Mouse (Mus musculus) forebrain, embryonic 15.5 days (tissue): ENCODE measurements at regions not wholly inside any gene's neighbourhood (a gene's known extent, or its start where the extent isn't known, plus 50 kb on each side); places are given as distances from the start of the nearest gene placed in this dataset.

Source experiments
- ATAC-seq: fragments of 200-750 bp; cut with Nextera tagmentation; replicated peaks from 2 replicates; pipeline ENCODE4 v1.8.0; 2017; ENCODE audit warnings: mild to moderate bottlenecking, moderate TSS enrichment, moderate library complexity
- H3K27ac ChIP-seq: fragments of 300-500 bp; sonication (generic); replicated peaks from 2 replicates; pipeline ENCODE4 v1.5.1; 2015; ENCODE audit warnings: mild to moderate bottlenecking, inconsistent platforms
- H3K27me3 ChIP-seq: fragments of 300-500 bp; sonication (generic); 2 replicates; pipeline ENCODE4 v1.6.1; 2015; ENCODE audit warnings: inconsistent platforms
- H3K36me3 ChIP-seq: fragments of 300-500 bp; sonication (generic); 2 replicates; pipeline ENCODE4 v1.6.1; 2015; ENCODE audit warnings: mild to moderate bottlenecking, inconsistent platforms
- H3K4me1 ChIP-seq: fragments of 300-500 bp; sonication (generic); 2 replicates; pipeline ENCODE4 v1.6.1; 2015; ENCODE audit warnings: inconsistent platforms
- H3K4me2 ChIP-seq: fragments of 300-500 bp; sonication (generic); replicated peaks from 2 replicates; pipeline ENCODE4 v1.6.1; 2015; ENCODE audit warnings: mild to moderate bottlenecking, inconsistent platforms
- H3K4me3 ChIP-seq: fragments of 300-500 bp; sonication (generic); 2 replicates; pipeline ENCODE4 v1.5.1; 2015; ENCODE audit warnings: mild to moderate bottlenecking, inconsistent platforms
- H3K9ac ChIP-seq: fragments of 300-500 bp; sonication (generic); replicated peaks from 2 replicates; pipeline ENCODE4 v1.6.1; 2015; ENCODE audit warnings: mild to moderate bottlenecking, inconsistent platforms
- H3K9me3 ChIP-seq: fragments of 300-500 bp; sonication (generic); 2 replicates; pipeline ENCODE4 v1.6.1; 2016; ENCODE audit warnings: inconsistent platforms
- WGBS: fragments of 180-500 bp; shearing (Covaris S2); methylation state at CpG from one replicate; pipeline ENCODE4 v1.1.7; 2015; ENCODE audit warnings: mixed read lengths; 5-methylcytosine and 5-hydroxymethylcytosine counted together

- WGBS = 91% methylated on average over 9 of the region's 9 CpGs
- no peak overlapping the region for H3K4me3 ChIP-seq
These were observed 905.7 kb upstream of the Car8 start for GRCm38 (mm10) chr4:9144226-9145215.

GRCm38 (mm10) chr4:9143087-9143486 lies 904.2 kb upstream of the Car8 start:
- no peak for ATAC-seq
- H3K9me3 ChIP-seq = no peaks in the 10 kb centered on the region
- 85% methylated on average over 3 of the region's 3 CpGs for WGBS
- H3K4me2 ChIP-seq = no peak overlapping the region
- no peaks in the 10 kb centered on the region for H3K27me3 ChIP-seq
- H3K4me1 ChIP-seq = peaks cover 6% of the 10 kb centered on the region; the same call in 1 of the 2 replicates
- H3K36me3 ChIP-seq = no peaks in the 10 kb centered on the region
- no peak overlapping the region for H3K9ac ChIP-seq
- H3K4me3 ChIP-seq = no peak overlapping the region
- no peak overlapping the region for H3K27ac ChIP-seq

More at GRCm38 (mm10) chr4:9144226-9145215, 905.7 kb upstream of the Car8 start:
- H3K36me3 ChIP-seq = no peaks in the 10 kb centered on the region
- no peak overlapping the region for H3K4me2 ChIP-seq
- H3K27ac ChIP-seq = no peak overlapping the region
- H3K9ac ChIP-seq = no peak overlapping the region
- no peaks in the 10 kb centered on the region for H3K27me3 ChIP-seq
- H3K9me3 ChIP-seq = no peaks in the 10 kb centered on the region
- H3K4me1 ChIP-seq = peaks cover 6% of the 10 kb centered on the region; the same call in 1 of the 2 replicates
- ATAC-seq = no peak

GRCm38 (mm10) chr4:9141946-9142683 lies 903.3 kb upstream of the Car8 start:
- H3K4me3 ChIP-seq = no peak overlapping the region
- H3K9me3 ChIP-seq = no peaks in the 10 kb centered on the region
- H3K4me2 ChIP-seq = no peak overlapping the region
- no peaks in the 10 kb centered on the region for H3K27me3 ChIP-seq
- no peaks in the 10 kb centered on the region for H3K36me3 ChIP-seq
- H3K9ac ChIP-seq = no peak overlapping the region
- H3K27ac ChIP-seq = no peak overlapping the region
- H3K4me1 ChIP-seq = no peaks in the 10 kb centered on the region
- WGBS = 91% methylated on average over 16 of the region's 16 CpGs
- ATAC-seq = no peak

- Histone ChIP-seq H3K4me2 (no peak overlapping the region), H3K4me1 (peaks cover 10% of the 10 kb centered on the region), H3K4me3 (no peak overlapping the region), H3K9ac (no peak overlapping the region), H3K27ac (no peak overlapping the region), H3K36me3 (no peaks in the 10 kb centered on the region), H3K27me3 (no peaks in the 10 kb centered on the region), H3K9me3 (no peaks in the 10 kb centered on the region)
- WGBS = 90% methylated on average over 3 of the region's 3 CpGs
- no peak for ATAC-seq
These were observed 901.9 kb upstream of the Car8 start for GRCm38 (mm10) chr4:9140691-9141090.

DNA sequence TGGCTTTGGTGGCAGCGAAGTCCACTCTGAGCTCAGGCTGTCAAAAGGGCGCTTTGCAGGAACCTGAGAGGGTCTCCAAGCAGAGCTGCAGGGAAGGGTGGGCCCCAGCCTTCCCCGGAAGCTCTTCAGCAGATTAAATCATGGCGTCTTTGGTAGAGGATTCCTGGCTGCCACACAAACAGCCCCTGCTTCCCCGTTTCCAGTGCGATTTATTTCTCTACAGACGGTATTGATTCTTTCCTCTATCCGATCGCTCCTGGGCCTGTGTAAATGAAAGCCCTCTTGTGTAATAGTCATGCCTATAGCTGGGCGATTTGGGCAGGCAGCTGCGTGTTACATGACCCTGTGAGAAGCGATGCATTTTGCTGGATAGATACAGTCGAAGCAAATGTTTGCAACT lies 897.8 kb upstream of the Car8 start:
- ATAC-seq = no peak; the same call in 1 of the 2 replicates
- H3K36me3 ChIP-seq = no peaks in the 10 kb centered on the region
- peaks cover 10% of the 10 kb centered on the region for H3K4me1 ChIP-seq
- H3K9me3 ChIP-seq = no peaks in the 10 kb centered on the region
- no peak overlapping the region for H3K4me3 ChIP-seq
- H3K9ac ChIP-seq = peak overlapping the region; percentile 57
- H3K27ac ChIP-seq = peak overlapping the region; percentile 76
- WGBS = 53% methylated on average over 13 of the region's 13 CpGs
- H3K4me2 ChIP-seq = peak overlapping the region; percentile 65
- no peaks in the 10 kb centered on the region for H3K27me3 ChIP-seq

DNA sequence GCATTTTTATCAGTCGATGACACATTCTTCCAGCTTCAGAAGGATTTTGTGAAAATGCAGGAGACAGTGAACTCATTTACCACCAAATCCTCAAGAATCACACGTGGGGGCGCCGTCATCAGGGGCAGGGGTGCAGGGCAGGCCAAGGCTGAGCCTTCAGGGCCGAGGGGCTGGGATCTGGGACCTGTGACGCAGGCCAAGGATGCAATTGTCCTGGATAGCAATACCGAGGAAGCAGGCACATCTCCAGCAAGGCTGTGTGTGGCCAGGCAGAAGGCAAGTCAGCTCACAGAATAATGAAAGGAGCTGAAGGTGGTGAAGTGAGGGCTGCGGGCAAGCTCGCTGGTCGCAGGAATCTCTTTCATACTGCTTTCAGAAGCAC lies 897.3 kb upstream of the Car8 start:
- peak; percentile 86 for ATAC-seq

DNA sequence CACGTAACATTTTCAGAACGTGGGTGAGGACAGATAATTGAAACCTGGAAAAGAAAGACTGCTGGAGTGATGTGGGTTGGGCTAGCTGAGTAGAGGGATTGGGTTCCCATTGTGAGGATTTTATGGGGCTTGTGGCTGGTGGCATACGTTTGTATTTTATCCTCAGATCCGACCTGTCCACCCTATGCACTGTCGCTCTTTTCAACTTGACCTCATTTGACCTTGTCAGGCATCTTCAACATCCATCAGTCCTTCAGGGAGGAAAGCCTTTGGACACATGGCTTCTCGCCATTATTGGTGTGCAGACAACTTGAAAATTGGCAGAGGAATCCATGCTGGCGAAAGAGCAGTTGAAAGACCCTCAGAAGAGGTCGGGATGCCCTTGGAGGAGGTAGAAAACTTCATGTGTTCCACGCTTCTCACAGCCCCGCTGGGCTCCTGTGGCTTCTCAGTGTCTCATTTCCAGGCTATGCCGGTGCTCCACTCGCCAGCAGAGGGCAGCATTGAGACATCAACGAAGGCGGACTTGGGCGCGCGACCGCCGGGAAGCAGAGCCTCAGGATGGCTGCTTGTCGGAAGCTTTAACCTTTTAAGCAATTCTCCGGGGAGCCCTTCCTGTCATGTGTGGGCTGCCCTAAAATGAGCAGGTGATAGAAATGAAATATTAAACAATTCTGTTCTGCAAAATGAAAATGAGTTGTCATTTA lies 896.8 kb upstream of the Car8 start:
- H3K9me3 ChIP-seq = no peaks in the 10 kb centered on the region
- peaks cover 10% of the 10 kb centered on the region for H3K4me1 ChIP-seq
- H3K4me3 ChIP-seq = peak overlapping the region; percentile 36
- no peaks in the 10 kb centered on the region for H3K27me3 ChIP-seq
- H3K4me2 ChIP-seq = peak overlapping the region; percentile 65
- no peaks in the 10 kb centered on the region for H3K36me3 ChIP-seq
- peak overlapping the region; percentile 57 for H3K9ac ChIP-seq
- WGBS = 12% methylated on average over 21 of the region's 21 CpGs
- H3K27ac ChIP-seq = peak overlapping the region; percentile 76
- peak; percentile 93 for ATAC-seq

More for the DNA sequence above, 897.3 kb upstream of the Car8 start:
- H3K4me2 ChIP-seq = peak overlapping the region; percentile 65
- peaks cover 10% of the 10 kb centered on the region for H3K4me1 ChIP-seq
- H3K27me3 ChIP-seq = no peaks in the 10 kb centered on the region
- H3K9ac ChIP-seq = peak overlapping the region; percentile 57
- H3K36me3 ChIP-seq = no peaks in the 10 kb centered on the region
- peak overlapping the region; percentile 36 for H3K4me3 ChIP-seq
- 3% methylated on average over 10 of the region's 10 CpGs for WGBS
- no peaks in the 10 kb centered on the region for H3K9me3 ChIP-seq
- peak overlapping the region; percentile 76 for H3K27ac ChIP-seq

- Histone ChIP-seq H3K36me3 (no peaks in the 10 kb centered on the region), H3K4me1 (peaks cover 10% of the 10 kb centered on the region), H3K9ac (no peak overlapping the region), H3K4me2 (no peak overlapping the region), H3K9me3 (no peaks in the 10 kb centered on the region), H3K27me3 (no peaks in the 10 kb centered on the region), H3K4me3 (no peak overlapping the region), H3K27ac (no peak overlapping the region)
- ATAC-seq = no peak
- WGBS = 82% methylated on average over 2 of the region's 2 CpGs
These were observed 894.9 kb upstream of the Car8 start for GRCm38 (mm10) chr4:9133695-9134094.

DNA sequence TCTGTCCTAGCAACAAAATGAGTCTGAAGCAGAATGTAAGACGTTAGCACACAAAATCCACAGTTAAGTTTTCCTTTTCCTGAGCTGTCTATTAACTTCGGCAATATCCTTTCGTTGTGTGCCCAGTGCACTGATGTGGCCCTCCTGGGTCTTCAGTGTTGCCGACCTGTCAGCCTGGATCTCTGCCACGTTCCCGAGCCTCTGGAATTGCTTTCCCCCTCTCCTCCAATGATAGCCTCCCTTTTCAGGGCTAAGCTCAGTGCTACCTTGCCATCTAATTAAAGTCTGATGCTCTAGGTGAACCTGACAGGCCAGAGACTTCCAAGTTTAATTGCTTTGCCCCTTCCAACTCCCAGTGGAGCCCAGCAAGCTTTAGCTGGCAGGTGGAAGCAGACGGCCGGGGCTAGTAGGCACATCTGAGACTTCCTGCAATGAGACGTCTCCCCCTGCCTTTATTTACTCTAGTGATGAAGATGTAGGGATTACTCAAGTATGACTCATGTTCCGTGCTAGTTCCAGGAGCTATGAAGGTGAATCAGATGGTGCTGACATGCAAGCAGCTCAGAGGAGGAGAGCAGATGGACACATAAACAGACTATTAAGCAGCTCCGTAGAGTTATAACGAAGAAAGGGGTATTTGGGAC lies 894.3 kb upstream of the Car8 start:
- no peak overlapping the region for H3K4me2 ChIP-seq
- H3K27ac ChIP-seq = no peak overlapping the region
- H3K4me1 ChIP-seq = peaks cover 10% of the 10 kb centered on the region
- no peaks in the 10 kb centered on the region for H3K9me3 ChIP-seq
- H3K4me3 ChIP-seq = no peak overlapping the region
- H3K36me3 ChIP-seq = no peaks in the 10 kb centered on the region
- no peaks in the 10 kb centered on the region for H3K27me3 ChIP-seq
- no peak for ATAC-seq
- no peak overlapping the region for H3K9ac ChIP-seq
- WGBS = 68% methylated on average over 12 of the region's 12 CpGs

- ATAC-seq = no peak
- no peaks in the 10 kb centered on the region for H3K36me3 ChIP-seq
- H3K27me3 ChIP-seq = no peaks in the 10 kb centered on the region
- 88% methylated on average over 6 of the region's 6 CpGs for WGBS
- H3K4me2 ChIP-seq = no peak overlapping the region
- no peak overlapping the region for H3K27ac ChIP-seq
- no peak overlapping the region for H3K9ac ChIP-seq
- no peak overlapping the region for H3K4me3 ChIP-seq
- H3K9me3 ChIP-seq = no peaks in the 10 kb centered on the region
- H3K4me1 ChIP-seq = peaks cover 10% of the 10 kb centered on the region
These were observed 893.5 kb upstream of the Car8 start for GRCm38 (mm10) chr4:9132356-9132755.

DNA sequence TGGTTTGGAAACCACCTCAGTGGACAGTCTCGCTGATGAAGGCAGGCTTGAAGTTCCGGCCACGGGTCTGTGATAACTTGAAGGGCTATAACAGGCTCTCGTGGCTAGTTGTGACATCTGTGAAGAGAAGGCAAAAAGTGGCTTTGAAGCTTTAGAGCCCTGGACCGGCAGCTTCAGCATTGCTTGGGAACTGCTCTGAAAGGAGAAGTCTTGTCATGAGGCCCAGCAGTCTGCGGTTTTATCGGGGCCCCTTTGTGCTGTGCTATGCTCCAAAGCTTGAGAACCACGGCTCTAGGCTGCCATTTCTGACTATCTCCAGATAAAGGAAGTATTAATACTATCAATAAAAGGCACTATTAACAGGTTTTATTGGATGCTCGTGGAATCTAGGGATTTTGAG lies 892.8 kb upstream of the Car8 start:
- Histone ChIP-seq H3K27ac (no peak overlapping the region), H3K9ac (no peak overlapping the region), H3K4me3 (no peak overlapping the region), H3K4me1 (peaks cover 8% of the 10 kb centered on the region), H3K36me3 (no peaks in the 10 kb centered on the region), H3K4me2 (no peak overlapping the region), H3K27me3 (no peaks in the 10 kb centered on the region), H3K9me3 (no peaks in the 10 kb centered on the region)
- WGBS = 85% methylated on average over 9 of the region's 9 CpGs
- ATAC-seq = no peak
